Mouse (Mus musculus) gastrocnemius, postnatal 25 days (tissue): ENCODE data around the gene Fadd. TPM values are rescaled to one million over a fixed set of nuclear protein-coding genes. Genes with fewer than 3 reads are reported as not detected.
A peak's percentile ranks its signal among the peaks of the same experiment; 100 is the strongest.

Experiments
- DNase-seq: peaks from one replicate; pipeline ENCODE4 v3.0.0; 2022
- total RNA-seq, 2 experiments: library from RNA; stranded (reverse); gene quantifications; 1 replicate in 1 of 2; 2 replicates in 1 of 2; pipeline ENCODE4 v1.2.3; 2021

Gene Fadd
- total RNA-seq, 2 experiments from 2014 or later, result 1.9 to 2.5 TPM

DNA sequence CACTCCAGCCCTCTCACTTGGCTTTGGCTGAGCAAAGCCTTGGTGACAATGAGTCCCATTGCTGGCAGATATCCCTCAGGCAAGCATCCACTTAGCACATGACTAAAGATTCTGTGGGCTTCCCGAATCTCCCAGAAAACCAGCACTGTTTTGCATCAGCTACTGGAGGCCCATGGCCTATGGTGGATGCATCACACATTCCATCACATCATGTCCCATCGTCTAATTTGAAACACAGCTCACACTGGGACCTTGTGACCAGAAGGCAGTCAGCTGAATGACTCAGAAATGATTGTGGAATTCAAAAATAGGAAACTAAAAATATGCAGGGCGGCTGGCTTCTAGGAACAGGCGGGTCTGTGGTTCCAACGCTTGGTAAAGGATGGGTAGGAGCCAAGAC, 4.4 kb downstream of the Fadd start:
- no peak for DNase-seq

- no peak for DNase-seq
Observed at GRCm38 (mm10) chr7:144572234-144572633, 10.0 kb downstream of the Fadd start.

- no peak for DNase-seq
Observed at GRCm38 (mm10) chr7:144571598-144571997, 10.7 kb downstream of the Fadd start.

- DNase-seq, result peak; percentile 31
Observed at GRCm38 (mm10) chr7:144569428-144569827, 12.8 kb downstream of the Fadd start.

DNA sequence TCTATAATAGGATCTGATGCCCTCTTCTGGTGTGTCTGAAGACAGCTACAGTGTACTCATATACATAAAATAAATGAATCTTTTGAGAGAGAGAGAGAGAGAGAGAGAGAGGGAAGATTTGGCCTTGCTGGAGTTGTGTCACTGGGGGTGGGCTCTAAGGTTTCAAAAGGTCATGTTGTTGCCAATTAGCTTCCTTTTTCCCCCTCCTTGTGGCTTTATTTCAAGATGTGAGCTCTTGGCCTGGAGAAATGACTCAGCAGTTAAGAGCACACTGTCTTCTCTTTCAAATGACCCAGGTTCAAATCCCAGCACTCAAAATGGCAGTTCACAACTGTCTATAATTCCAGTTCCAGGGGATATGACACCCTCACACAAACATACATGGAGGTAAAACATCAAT, 14.2 kb downstream of the Fadd start:
- DNase-seq, result no peak

DNA sequence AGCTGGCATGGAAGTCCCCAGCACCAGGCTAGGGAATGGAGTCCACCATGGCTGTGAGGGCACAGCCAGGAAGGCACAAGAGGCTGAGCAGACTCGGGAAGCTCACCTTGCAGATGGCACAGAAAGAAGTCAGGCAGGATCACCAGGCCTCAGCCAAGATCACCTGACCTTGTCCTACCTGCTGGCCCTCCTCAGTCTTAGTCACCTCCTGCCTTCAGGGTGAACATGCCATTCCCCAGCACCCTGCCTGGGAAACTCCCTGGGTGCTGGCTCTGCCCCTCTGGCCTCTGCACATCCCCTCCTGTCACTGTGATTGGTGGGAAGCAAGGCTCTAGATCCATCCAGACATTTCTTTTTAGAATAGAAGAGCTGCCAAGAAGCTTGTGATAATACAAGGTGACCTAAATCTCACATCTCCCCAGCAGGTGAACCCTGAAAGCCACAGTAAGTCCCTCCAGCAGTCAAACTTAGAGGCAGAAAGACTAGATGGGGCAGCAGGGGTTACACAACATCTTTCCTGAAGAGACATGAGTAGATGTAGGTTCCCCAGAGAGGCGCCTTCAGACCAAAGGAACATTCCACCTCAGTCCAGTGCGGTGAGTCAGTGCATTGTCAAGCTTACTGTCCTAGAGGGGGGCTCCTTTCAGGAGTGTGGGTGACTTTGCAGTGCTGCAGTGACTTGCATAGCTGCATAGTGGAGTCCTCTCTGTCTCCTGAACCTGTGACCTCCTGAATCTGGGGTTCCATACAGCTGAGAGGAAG, 15.2 kb downstream of the Fadd start:
- DNase-seq, result no peak

DNA sequence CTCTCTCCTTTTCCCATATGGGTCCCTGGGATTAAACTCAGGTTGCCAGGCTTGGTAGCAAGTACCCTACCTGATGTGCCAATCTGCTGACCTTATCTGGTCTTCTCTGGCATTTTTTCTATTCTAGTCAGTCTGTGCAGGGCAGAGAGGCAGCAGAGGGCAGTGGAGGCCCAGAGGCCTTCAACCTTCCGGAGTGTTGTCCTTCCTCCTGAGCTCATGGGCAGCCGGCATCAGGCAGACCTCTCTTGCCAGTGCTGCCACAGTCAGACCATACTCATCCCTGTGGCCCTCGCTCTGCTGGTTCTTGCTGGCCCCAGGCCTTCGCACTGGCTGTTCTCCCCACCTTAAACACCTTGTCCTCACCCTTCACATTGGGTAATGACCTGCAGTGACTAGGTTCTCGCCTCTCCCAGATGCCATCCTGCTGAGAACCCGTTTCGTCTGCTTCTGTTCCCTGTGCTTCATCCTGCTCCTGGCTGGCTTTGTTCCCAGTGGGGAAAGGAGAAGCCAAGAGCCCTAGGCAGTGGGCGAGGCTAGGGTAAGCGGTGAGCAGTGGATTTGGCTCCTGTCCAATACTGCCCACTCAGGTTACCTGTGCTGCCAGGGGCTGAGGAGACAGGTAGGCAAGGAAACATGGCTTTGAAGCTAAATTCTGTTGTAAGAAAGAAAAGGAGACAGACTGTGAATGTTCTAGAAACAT, 18.7 kb downstream of the Fadd start:
- no peak for DNase-seq

DNA sequence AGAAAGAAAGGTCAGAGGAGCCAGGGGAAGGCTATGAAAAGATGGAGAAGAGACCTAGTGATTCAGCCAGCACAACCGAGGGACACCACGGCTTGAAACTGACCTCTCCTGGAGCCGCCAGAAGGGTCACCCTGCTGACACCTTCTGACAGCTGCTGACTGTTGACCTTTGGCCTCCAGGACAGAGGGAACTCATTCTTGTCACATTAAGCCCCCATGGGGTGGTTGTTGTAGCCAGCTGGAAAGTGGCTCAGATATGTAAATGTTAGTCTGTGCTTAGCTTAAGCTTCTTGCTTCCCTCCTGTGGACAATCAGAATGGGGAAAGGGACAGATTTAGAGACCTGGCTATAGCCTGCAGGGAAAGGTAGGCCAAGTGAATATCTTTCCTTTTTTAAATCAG, 20.2 kb downstream of the Fadd start:
- DNase-seq, result no peak

- no peak for DNase-seq
Observed at GRCm38 (mm10) chr7:144560594-144560993, 21.7 kb downstream of the Fadd start.

- DNase-seq, result no peak
Observed at GRCm38 (mm10) chr7:144558552-144558951, 23.7 kb downstream of the Fadd start.

DNA sequence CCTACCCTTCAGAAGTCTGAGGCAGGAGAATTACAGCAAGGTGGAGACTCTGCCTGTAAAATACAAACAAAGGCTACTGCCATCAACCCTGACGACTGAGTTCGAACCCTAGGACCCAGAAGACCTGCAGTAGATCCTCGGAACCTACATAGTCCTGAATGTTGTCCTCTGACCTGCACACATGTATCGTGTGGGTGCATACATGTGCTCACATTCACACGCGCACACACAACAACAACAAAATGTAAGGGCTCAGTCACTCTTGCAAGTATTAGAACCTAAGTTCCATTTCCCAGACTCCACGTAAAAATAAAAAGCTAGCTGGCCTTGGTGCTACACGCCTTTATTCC, 28.2 kb downstream of the Fadd start:
- no peak for DNase-seq

GRCm38 (mm10) chr7:144553237-144554122, 28.8 kb downstream of the Fadd start, which contains the start of gene Ppfia1:
TSS of gene Ppfia1 (minus strand) at chr7:144553729.
- DNase-seq, result peak; percentile 97

DNA sequence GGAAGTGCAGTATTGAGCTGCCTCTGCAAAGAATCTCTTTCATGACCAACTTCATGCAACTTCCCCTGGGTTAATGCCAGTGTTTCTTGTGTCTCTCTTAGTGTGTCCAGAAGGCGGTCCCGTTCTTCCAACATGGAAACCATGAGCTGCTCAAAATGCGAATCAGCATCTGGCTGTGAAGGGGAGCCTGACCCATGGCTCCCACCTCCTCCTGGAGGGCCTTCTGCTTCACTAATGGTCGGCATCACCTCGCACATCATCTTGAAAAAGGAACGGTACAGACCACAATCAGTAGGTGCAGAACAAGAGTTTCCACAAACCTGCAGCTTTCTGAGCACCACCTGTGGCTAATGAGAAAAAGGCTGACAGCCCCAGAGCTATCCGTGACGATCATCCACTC, 30.0 kb downstream of the Fadd start:
- DNase-seq, result no peak

GRCm38 (mm10) chr7:144550811-144551210, 31.5 kb downstream of the Fadd start:
- no peak for DNase-seq

- no peak for DNase-seq
Observed at GRCm38 (mm10) chr7:144549904-144550566, 32.2 kb downstream of the Fadd start.

- peak; percentile 81 for DNase-seq
Observed at GRCm38 (mm10) chr7:144545231-144545630, 37.0 kb downstream of the Fadd start.

DNA sequence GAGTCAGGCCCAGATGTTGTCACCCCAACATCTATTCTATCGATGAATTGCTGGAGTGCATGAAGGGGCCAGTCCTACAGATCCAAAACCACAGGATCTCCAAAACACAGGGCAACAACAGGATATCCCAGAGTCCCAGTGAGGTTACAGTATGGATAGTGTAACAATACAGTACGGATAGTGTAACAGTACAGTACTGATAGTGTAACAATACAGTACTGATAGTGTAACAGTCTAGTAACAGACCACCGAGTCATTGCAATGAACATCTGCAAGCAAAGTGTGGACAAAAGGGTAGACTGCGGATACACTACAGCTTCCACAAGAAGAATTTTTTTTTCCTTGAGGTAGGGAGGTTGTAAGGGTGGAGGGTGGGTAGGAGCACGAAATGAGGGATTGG, 40.9 kb downstream of the Fadd start:
- DNase-seq, result no peak

DNA sequence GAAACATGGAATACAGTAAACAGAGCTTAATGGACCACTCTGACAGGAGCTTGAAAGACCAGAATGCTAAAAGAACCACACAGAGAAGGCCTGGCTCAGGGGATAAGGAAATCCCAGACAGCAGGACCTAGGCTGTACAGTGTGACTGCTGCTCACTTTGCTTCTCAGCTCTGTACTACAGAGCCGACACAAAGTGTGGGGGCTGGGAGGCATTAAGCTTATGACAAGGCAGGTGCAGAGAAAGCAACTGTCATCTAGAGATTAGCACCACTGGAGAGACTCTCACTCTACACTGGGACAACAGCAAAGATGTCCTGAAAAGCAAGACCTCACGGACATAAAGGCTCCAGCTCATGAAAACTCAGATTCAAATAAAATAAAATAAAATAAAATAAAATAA, 43.1 kb downstream of the Fadd start:
- no peak for DNase-seq

DNA sequence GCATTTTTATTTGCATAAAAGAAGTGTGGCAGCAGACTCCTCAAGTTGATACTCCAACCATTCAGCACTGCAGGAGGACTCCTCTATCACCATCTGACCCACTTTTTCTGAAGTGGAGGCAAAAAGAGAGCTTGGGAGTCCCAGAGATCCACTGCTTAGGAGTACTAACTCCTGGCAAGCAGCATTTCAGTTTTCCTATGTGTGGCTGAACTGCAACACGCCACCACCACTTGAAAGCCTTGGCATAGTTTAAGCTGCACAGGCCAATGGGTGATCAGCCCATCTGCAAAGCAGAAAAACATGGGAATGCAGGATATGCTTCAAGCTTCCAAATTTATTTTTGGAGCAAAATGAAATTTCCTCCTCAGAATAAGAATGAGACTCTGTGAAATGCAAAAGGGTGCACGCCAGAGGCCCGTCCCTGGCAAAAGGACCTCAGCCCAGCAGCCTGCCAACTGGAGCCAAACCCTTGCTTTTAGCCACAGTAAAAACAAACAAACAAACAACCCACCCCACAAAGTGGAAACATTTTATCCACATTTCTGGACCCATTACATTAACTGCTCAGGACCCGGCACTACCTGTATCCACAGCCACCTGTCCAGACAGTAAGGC, 44.1 kb downstream of the Fadd start:
- no peak for DNase-seq

GRCm38 (mm10) chr7:144536367-144536766, 45.9 kb downstream of the Fadd start:
- DNase-seq, result no peak

DNA sequence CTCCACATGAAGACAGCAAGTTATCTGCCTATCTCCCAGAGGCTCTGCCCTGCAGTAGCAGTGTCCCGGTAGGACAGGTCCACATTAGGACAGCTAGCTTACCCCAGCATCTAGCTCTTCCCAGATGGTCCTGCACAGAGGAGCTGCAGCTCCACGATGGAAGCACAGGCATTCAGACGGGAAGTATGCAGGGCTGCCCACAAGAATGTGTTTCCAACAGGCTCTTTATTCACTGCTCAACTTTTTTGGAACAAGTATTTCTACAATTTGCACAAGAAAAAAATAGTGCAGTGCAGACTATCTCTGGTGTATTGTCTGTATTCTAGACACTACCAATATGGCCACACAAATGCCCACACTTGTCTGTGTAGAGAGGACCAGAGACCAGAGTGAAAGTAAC, 47.5 kb downstream of the Fadd start:
- DNase-seq, result no peak
